Mouse (Mus musculus) adrenal gland, adult (tissue): ENCODE data around the gene Lim2.
A peak's percentile ranks its signal among the peaks of the same experiment; 100 is the strongest.

Source experiments
- DNase-seq, 2 experiments: peaks; one replicate each; pipeline ENCODE4 v3.0.0; 2022 to 2023; ENCODE audit warnings: low spot score in 1 of 2; ENCODE audit not compliant: inconsistent age in 2 of 2

Lim2 gene

GRCm38 (mm10) chr7:43443126-43443916, 15.9 kb downstream of the Lim2 start:
- peak; percentile 90 to 96 for DNase-seq

- DNase-seq = peak; percentile 97 to 98
These were observed 16.4 kb downstream of the Lim2 start, which contains the start of the genes Etfb and Gm45233 for GRCm38 (mm10) chr7:43443917-43444293. Gene Etfb, plus strand, starts transcription at chr7:43444083. Gene Gm45233, plus strand, starts transcription at chr7:43444128.

GRCm38 (mm10) chr7:43447801-43448200, 20.3 kb downstream of the Lim2 start:
- DNase-seq = no peak

GRCm38 (mm10) chr7:43448246-43448645, 20.8 kb downstream of the Lim2 start:
- DNase-seq = no peak

GRCm38 (mm10) chr7:43449811-43450210, 22.3 kb downstream of the Lim2 start:
- DNase-seq = no peak

- no peak for DNase-seq
These were observed 24.3 kb downstream of the Lim2 start for GRCm38 (mm10) chr7:43451726-43452125.

- DNase-seq = peak; percentile 51 to 70
These were observed 25.1 kb downstream of the Lim2 start for GRCm38 (mm10) chr7:43452609-43453008.

GRCm38 (mm10) chr7:43453599-43454355, 26.3 kb downstream of the Lim2 start:
- DNase-seq = peak in 1 of 2 experiments; percentile 53

GRCm38 (mm10) chr7:43454371-43454770, 26.9 kb downstream of the Lim2 start:
- DNase-seq = no peak

- no peak for DNase-seq
These were observed 35.4 kb downstream of the Lim2 start, which contains the start of gene Vsig10l for GRCm38 (mm10) chr7:43462851-43463250. Gene Vsig10l, plus strand, starts transcription at chr7:43463151.

- DNase-seq = no peak
These were observed 36.5 kb downstream of the Lim2 start for GRCm38 (mm10) chr7:43463976-43464375.

- peak in 1 of 2 experiments; percentile 50 for DNase-seq
These were observed 37.4 kb downstream of the Lim2 start for GRCm38 (mm10) chr7:43464864-43465343.

GRCm38 (mm10) chr7:43465344-43466098, 38.1 kb downstream of the Lim2 start:
- DNase-seq = peak; percentile 91 to 96

- peak; percentile 84 to 93 for DNase-seq
These were observed 38.7 kb downstream of the Lim2 start for GRCm38 (mm10) chr7:43466099-43466694.

- peak in 1 of 2 experiments; percentile 68 for DNase-seq
These were observed 42.9 kb downstream of the Lim2 start for GRCm38 (mm10) chr7:43470373-43470772.

- DNase-seq = no peak
These were observed 48.2 kb downstream of the Lim2 start for GRCm38 (mm10) chr7:43475706-43476105.

- DNase-seq = no peak
These were observed 48.9 kb downstream of the Lim2 start for GRCm38 (mm10) chr7:43476376-43476775.

- DNase-seq = peak in 1 of 2 experiments; percentile 66
These were observed 53.7 kb downstream of the Lim2 start for GRCm38 (mm10) chr7:43481191-43481590.

- peak in 1 of 2 experiments; percentile 56 for DNase-seq
These were observed 54.7 kb downstream of the Lim2 start for GRCm38 (mm10) chr7:43482090-43482716.

- peak in 1 of 2 experiments; percentile 42 for DNase-seq
These were observed 55.8 kb downstream of the Lim2 start for GRCm38 (mm10) chr7:43483236-43483635.
